ENCODE assay signal across 8 mouse cellular contexts in the genomic region with DNA sequence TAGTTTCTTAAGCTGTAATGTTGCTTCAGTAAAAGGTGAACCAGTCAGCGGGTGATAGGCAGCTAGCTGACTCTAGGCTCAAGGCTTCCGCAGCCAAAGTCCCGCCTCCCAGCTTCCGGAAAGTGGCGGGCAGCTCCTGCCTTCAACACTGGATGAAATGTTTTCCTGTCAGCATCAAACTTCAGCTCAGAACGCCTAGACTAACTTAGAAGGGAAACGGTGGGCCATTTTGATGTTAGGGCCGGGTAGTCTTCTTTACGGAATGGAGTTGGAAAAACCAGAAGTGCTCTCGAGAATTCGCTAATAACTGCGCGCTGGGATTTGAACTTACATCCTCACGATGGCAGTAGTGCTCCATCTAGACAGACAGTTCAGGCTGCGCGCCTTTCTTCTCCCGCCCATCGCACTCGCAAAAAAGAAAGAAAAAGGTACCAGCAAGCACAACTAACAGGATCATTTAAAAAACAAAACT.
DNase-seq lines count a peak whose midpoint lies in the region; ATAC-seq and TF ChIP-seq lines count a peak whose summit lies in the region.

No protein-coding gene starts in this region.

- H3K4me1 ChIP-seq in kidney, postnatal 0 days (replicated peaks; ENCODE audit: insufficient read depth, low read length), result no peaks in the 10 kb centered on the region
- H3K4me1 ChIP-seq in kidney, adult 2 months (ENCODE audit: control insufficient read depth, insufficient read depth, low read length), result no peaks in the 10 kb centered on the region
- H3K4me1 ChIP-seq in forebrain, embryonic 12.5 days, result no peaks in the 10 kb centered on the region
- H3K4me1 ChIP-seq in hindbrain, embryonic 16.5 days (ENCODE audit: control insufficient read depth, insufficient read depth, low read depth, low read length), result no peaks in the 10 kb centered on the region

- H3K27ac ChIP-seq in kidney, postnatal 0 days, result no peak overlapping the region
- H3K27ac ChIP-seq in kidney, adult 2 months (ENCODE audit: insufficient read depth, low read depth, low read length), result no peak overlapping the region
- no peak overlapping the region for H3K27ac ChIP-seq in forebrain, embryonic 12.5 days
- peak overlapping the region; percentile 48; the same call in 1 of the 2 replicates for H3K27ac ChIP-seq in hindbrain, embryonic 16.5 days (ENCODE audit: low read depth, low read length)

- 58% methylated on average over 19 of the region's 19 CpGs for WGBS in kidney, postnatal 0 days
- 94% methylated on average over 19 of the region's 19 CpGs for WGBS in kidney, adult 2 months
- 71% methylated on average over 19 of the region's 19 CpGs for WGBS in forebrain, embryonic 12.5 days
- WGBS in hindbrain, embryonic 16.5 days, result 73% methylated on average over 19 of the region's 19 CpGs

- no peaks in the 10 kb centered on the region for H3K27me3 ChIP-seq in kidney, postnatal 0 days (ENCODE audit: insufficient read depth, low read length)
- no peaks in the 10 kb centered on the region for H3K27me3 ChIP-seq in kidney, adult 2 months (replicated peaks; ENCODE audit: control insufficient read depth, insufficient read depth, low read length)
- no peaks in the 10 kb centered on the region for H3K27me3 ChIP-seq in forebrain, embryonic 12.5 days
- no peaks in the 10 kb centered on the region for H3K27me3 ChIP-seq in hindbrain, embryonic 16.5 days (replicated peaks; ENCODE audit: control insufficient read depth, insufficient read depth, low read length)

- no peaks in the 10 kb centered on the region for H3K9me3 ChIP-seq in kidney, postnatal 0 days (replicated peaks; ENCODE audit: low read length)
- no peaks in the 10 kb centered on the region for H3K9me3 ChIP-seq in forebrain, embryonic 12.5 days
- no peaks in the 10 kb centered on the region for H3K9me3 ChIP-seq in hindbrain, embryonic 16.5 days (ENCODE audit: control insufficient read depth, low read length)

- no peak for DNase-seq in kidney, postnatal 0 days (ENCODE audit: low spot score)
- no peak for DNase-seq in kidney, adult 2 months
- DNase-seq in R1 (ENCODE audit: low read depth, low spot score), result peak; percentile 84
- peak; percentile 84 for DNase-seq in lung, postnatal 25 days (ENCODE audit: low spot score)
- peak; percentile 65 for DNase-seq in retina, embryonic 14.5 days (ENCODE audit: low spot score)

- ATAC-seq in kidney, postnatal 0 days (replicated peaks; ENCODE audit: low FRiP score, low read depth), result no peak
- no peak for ATAC-seq in forebrain, embryonic 12.5 days (ENCODE audit: low FRiP score)
- peak; percentile 80 for ATAC-seq in hindbrain, embryonic 16.5 days
- no peak for ATAC-seq in inflammation-experienced regulatory T-cells, adult 6 months

- H3K36me3 ChIP-seq in kidney, postnatal 0 days (ENCODE audit: insufficient read depth, low read length), result no peaks in the 10 kb centered on the region
- no peaks in the 10 kb centered on the region for H3K36me3 ChIP-seq in kidney, adult 2 months (ENCODE audit: control insufficient read depth, insufficient read depth, low read length)
- no peaks in the 10 kb centered on the region; the same call in 1 of the 2 replicates for H3K36me3 ChIP-seq in forebrain, embryonic 12.5 days (replicated peaks)
- H3K36me3 ChIP-seq in hindbrain, embryonic 16.5 days (ENCODE audit: control insufficient read depth, insufficient read depth, low read length), result no peaks in the 10 kb centered on the region

- H3K9ac ChIP-seq in kidney, postnatal 0 days (ENCODE audit: low read depth, low read length), result no peak overlapping the region
- H3K9ac ChIP-seq in forebrain, embryonic 12.5 days, result no peak overlapping the region
- H3K9ac ChIP-seq in hindbrain, embryonic 16.5 days (ENCODE audit: low read depth, low read length), result no peak overlapping the region

- TF ChIP-seq CTCF in kidney, postnatal 0 days (IDR thresholded peaks at IDR 0.05; ENCODE audit: low read depth), result peak; percentile 62
- no peak for TF ChIP-seq CTCF in kidney, adult 2 months (conservative IDR thresholded peaks at IDR 0.05; ENCODE audit: insufficient read depth, insufficient read length, low read depth, low read length)

- H3K4me3 ChIP-seq in kidney, postnatal 0 days (replicated peaks; ENCODE audit: low read depth, low read length), result 0 out of 2 replicates have a peak overlapping the region, but pooled peaks have one; percentile 8
- no peak overlapping the region for H3K4me3 ChIP-seq in kidney, adult 2 months (ENCODE audit: insufficient read depth, low read depth, low read length)
- H3K4me3 ChIP-seq in forebrain, embryonic 12.5 days (replicated peaks), result 0 out of 2 replicates have a peak overlapping the region, but pooled peaks have one; percentile 8
- peak overlapping the region; percentile 25 for H3K4me3 ChIP-seq in hindbrain, embryonic 16.5 days (ENCODE audit: low read length)

- TF ChIP-seq POLR2A in kidney, adult 2 months (IDR thresholded peaks at IDR 0.05; ENCODE audit: low read depth, low read length), result no peak

- H3K4me2 ChIP-seq in kidney, postnatal 0 days (ENCODE audit: low read length), result no peak overlapping the region
- no peak overlapping the region for H3K4me2 ChIP-seq in forebrain, embryonic 12.5 days
- H3K4me2 ChIP-seq in hindbrain, embryonic 16.5 days (ENCODE audit: low read length), result no peak overlapping the region

Comparison
In these comparisons a context has a peak if more than half of its experiments do, and no peak if none do; other contexts are left out.
1. DNase-seq: peak in R1 (single experiment), lung, postnatal 25 days (single experiment) and retina, embryonic 14.5 days (single experiment); none in kidney, postnatal 0 days (single experiment) and kidney, adult 2 months (single experiment).